Mouse (Mus musculus) heart, postnatal 0 days (tissue): ENCODE results near the gene Smg9. TPM values are rescaled to one million over a fixed set of nuclear protein-coding genes. Genes with fewer than 3 reads are reported as not detected.

Experiments
- ATAC-seq: fragments of 200-750 bp; cut with Nextera tagmentation; 2 replicates; pipeline ENCODE4 v1.8.0; 2017; ENCODE audit warnings: low read depth, moderate number of reproducible peaks, moderate library complexity; ENCODE audit not compliant: insufficient read depth
- DNase-seq: peaks from one replicate; pipeline ENCODE4 v3.0.0-alpha.2; 2016; ENCODE audit warnings: low spot score
- H3K27ac ChIP-seq: fragments of 300-500 bp; sonication (generic); 2 replicates; pipeline ENCODE4 v1.5.1; 2014; ENCODE audit warnings: low read depth, mild to moderate bottlenecking
- H3K27me3 ChIP-seq: fragments of 300-500 bp; sonication (generic); 2 replicates; pipeline ENCODE4 v1.6.1; 2014; ENCODE audit warnings: low read length, mixed read lengths; ENCODE audit not compliant: control insufficient read depth, insufficient read depth
- H3K36me3 ChIP-seq: fragments of 300-500 bp; sonication (generic); replicated peaks from 2 replicates; pipeline ENCODE4 v1.6.1; 2014; ENCODE audit warnings: low read length, mixed read lengths; ENCODE audit not compliant: control insufficient read depth, insufficient read depth
- H3K4me1 ChIP-seq: fragments of 300-500 bp; sonication (generic); 2 replicates; pipeline ENCODE4 v1.6.1; 2014; ENCODE audit warnings: antibody characterized with exemption; ENCODE audit not compliant: control insufficient read depth, insufficient read depth
- H3K4me2 ChIP-seq: fragments of 300-500 bp; sonication (generic); 2 replicates; pipeline ENCODE4 v1.6.1; 2014; ENCODE audit warnings: low read depth, mild to moderate bottlenecking, low read length, moderate library complexity
- H3K4me3 ChIP-seq: fragments of 300-500 bp; sonication (generic); 2 replicates; pipeline ENCODE4 v1.5.1; 2014; ENCODE audit warnings: low read depth, low read length
- H3K9ac ChIP-seq: fragments of 300-500 bp; sonication (generic); replicated peaks from 2 replicates; pipeline ENCODE4 v1.6.1; 2014; ENCODE audit warnings: low read depth, low read length, mixed read lengths
- H3K9me3 ChIP-seq: fragments of 300-500 bp; sonication (generic); replicated peaks from 2 replicates; pipeline ENCODE4 v1.6.1; 2016; ENCODE audit warnings: low read length; ENCODE audit not compliant: control insufficient read depth
- CTCF ChIP-seq: IDR thresholded peaks from 2 replicates; pipeline ENCODE4 v1.5.1; 2016; ENCODE audit warnings: antibody characterized with exemption, control low read depth, low read depth
- EP300 ChIP-seq: IDR thresholded peaks from 2 replicates; pipeline ENCODE4 v1.6.1; 2016; ENCODE audit warnings: antibody characterized with exemption, low read depth
- WGBS: fragments of 180-500 bp; shearing (Covaris S2); extraction: QIAGEN DNeasy Blood & Tissue Kit; methylation state at CpG from one replicate; pipeline ENCODE4 v1.1.7; 2014; 5-methylcytosine and 5-hydroxymethylcytosine counted together
- polyA plus RNA-seq: library from polyadenylated mRNA; unstranded; fragments of >200 nt; fragmentation: Nextera tagmentation; extraction: Ambion mirVana; gene quantifications from 2 replicates; pipeline ENCODE4 v1.2.1, GENCODE M21; 2015
- total RNA-seq: library from RNA; depleted of rRNA; stranded (reverse); fragments of >200 nt; gene quantifications from 2 replicates; pipeline ENCODE4 v1.2.3, GENCODE M21; 2014; ENCODE audit warnings: low replicate concordance

Smg9 gene
- total and polyA plus RNA-seq, 2 experiments from 2014 or later, result 13.1 to 15.5 TPM

GRCm38 (mm10) chr7:24446697-24447340, 47.4 kb downstream of the Smg9 start:
- Histone ChIP-seq H3K27ac (no peak overlapping the region), H3K4me2 (no peak overlapping the region), H3K27me3 (no peaks in the 10 kb centered on the region), H3K9ac (no peak overlapping the region), H3K9me3 (no peaks in the 10 kb centered on the region), H3K4me1 (no peaks in the 10 kb centered on the region), H3K36me3 (no peaks in the 10 kb centered on the region), H3K4me3 (no peak overlapping the region)
- no peak for TF ChIP-seq CTCF
- TF ChIP-seq EP300, result no peak
- 65% methylated on average over 7 of the region's 7 CpGs for WGBS
- DNase-seq (no peak), ATAC-seq (no peak)

GRCm38 (mm10) chr7:24448782-24449517, 49.5 kb downstream of the Smg9 start:
- no peak overlapping the region for H3K27ac ChIP-seq
- 0 out of 2 replicates have a peak, but pooled peaks have one; percentile 18 for ATAC-seq
- H3K9me3 ChIP-seq, result no peaks in the 10 kb centered on the region
- no peaks in the 10 kb centered on the region for H3K27me3 ChIP-seq
- peak; percentile 26 for DNase-seq
- no peak overlapping the region for H3K9ac ChIP-seq
- TF ChIP-seq CTCF, result no peak
- TF ChIP-seq EP300, result no peak
- no peak overlapping the region for H3K4me3 ChIP-seq
- WGBS, result 44% methylated on average over 14 of the region's 14 CpGs
- no peaks in the 10 kb centered on the region for H3K36me3 ChIP-seq
- no peak overlapping the region for H3K4me2 ChIP-seq
- H3K4me1 ChIP-seq, result no peaks in the 10 kb centered on the region

DNA sequence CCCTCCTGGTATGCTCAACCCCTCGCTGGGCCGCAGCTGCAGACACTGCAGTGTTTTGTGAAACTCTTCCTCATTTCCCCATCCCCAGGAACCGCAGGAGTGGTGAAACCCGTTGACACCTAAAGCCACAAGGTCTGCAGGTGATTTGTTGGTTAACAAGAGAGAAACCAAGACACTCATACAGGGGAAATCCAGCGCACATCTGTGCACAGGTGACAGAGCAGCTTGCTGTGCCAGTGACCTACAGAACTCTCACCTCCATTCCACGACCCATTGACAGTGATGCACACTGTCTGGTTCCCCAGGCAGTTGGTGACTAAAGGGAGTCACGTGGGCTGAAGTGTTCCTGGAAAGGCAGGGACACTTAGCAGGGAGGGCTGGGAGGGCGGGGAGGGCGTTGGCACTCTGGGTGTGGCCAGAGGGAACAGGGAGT, 51.2 kb downstream of the Smg9 start:
- no peak for TF ChIP-seq EP300
- no peak for TF ChIP-seq CTCF
- Histone ChIP-seq H3K27ac (no peak overlapping the region), H3K4me3 (no peak overlapping the region), H3K9ac (no peak overlapping the region), H3K36me3 (no peaks in the 10 kb centered on the region), H3K4me2 (no peak overlapping the region), H3K4me1 (no peaks in the 10 kb centered on the region), H3K27me3 (no peaks in the 10 kb centered on the region), H3K9me3 (no peaks in the 10 kb centered on the region)
- ATAC-seq (peak; percentile 39; the same call in 1 of the 2 replicates), DNase-seq (no peak)
- WGBS, result 40% methylated on average over 9 of the region's 9 CpGs

GRCm38 (mm10) chr7:24451855-24452311, 52.5 kb downstream of the Smg9 start, which contains the start of gene Irgc1:
Irgc1 (minus strand) TSS chr7:24452297.
- Histone ChIP-seq H3K27me3 (no peaks in the 10 kb centered on the region), H3K4me1 (no peaks in the 10 kb centered on the region), H3K4me2 (no peak within 1 kb of the TSS), H3K9ac (no peak within 1 kb of the TSS), H3K36me3 (no peaks in the 10 kb centered on the region), H3K4me3 (no peak within 1 kb of the TSS), H3K27ac (no peak within 1 kb of the TSS), H3K9me3 (no peaks in the 10 kb centered on the region)
- TF ChIP-seq EP300, result no peak
- TF ChIP-seq CTCF, result no peak
- no peak for ATAC-seq
- WGBS, result 56% methylated on average over 9 of the region's 9 CpGs
- DNase-seq, result no peak

DNA sequence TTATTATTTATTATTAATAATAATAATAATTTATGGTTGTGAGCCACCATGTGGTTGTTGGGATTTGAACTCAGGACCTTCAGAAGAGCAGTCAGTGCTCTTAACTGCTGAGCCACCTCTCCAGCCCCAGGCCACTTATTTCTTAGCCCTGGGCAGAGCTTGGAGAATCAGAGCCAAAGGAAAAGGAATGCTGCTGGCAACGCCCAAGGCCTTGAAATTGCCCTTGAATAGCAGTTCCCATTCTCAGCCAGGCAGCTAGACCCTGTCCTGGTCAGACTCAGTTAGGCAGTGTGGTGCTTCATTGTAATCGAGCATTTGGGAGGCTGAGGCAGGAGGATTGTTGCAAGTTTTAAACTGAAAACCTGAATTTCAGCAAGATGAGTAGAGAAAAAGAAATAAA, 54.8 kb downstream of the Smg9 start:
- Histone ChIP-seq H3K9me3 (no peaks in the 10 kb centered on the region), H3K9ac (no peak overlapping the region), H3K27me3 (no peaks in the 10 kb centered on the region), H3K4me1 (no peaks in the 10 kb centered on the region), H3K27ac (no peak overlapping the region), H3K4me2 (no peak overlapping the region), H3K36me3 (no peaks in the 10 kb centered on the region), H3K4me3 (no peak overlapping the region)
- whole genome bisulfite sequencing, result 60% methylated on average over 2 of the region's 2 CpGs
- DNase-seq (no peak), ATAC-seq (no peak)
- no peak for TF ChIP-seq CTCF
- no peak for TF ChIP-seq EP300
